Mouse (Mus musculus): ENCODE measurements around the gene G3bp2. TPM values are rescaled to one million over a fixed set of nuclear protein-coding genes. Genes with fewer than 3 reads are reported as not detected.
A peak's percentile ranks its signal among the peaks of the same experiment; 100 is the strongest.
"Not testable (repeated sequence)": the region's sequence is repeated elsewhere in the genome, so short reads cannot be mapped to it uniquely, and the experiment has no call there.

Gene G3bp2
- total RNA-seq (2021), result 10 to 100 TPM; 51.1 to 52.6 TPM
- long read RNA-seq, experiment 1, full-length matches to known transcripts, result 23 of 59 reads
- long read RNA-seq, experiment 1, partial matches to known transcripts, result 9 of 59 reads
- long read RNA-seq, experiment 1, other reads (novel, unspliced or antisense), result 27 of 59 reads
- long read RNA-seq, experiment 2, full-length matches to known transcripts, result 41 of 95 reads
- long read RNA-seq, experiment 2, partial matches to known transcripts, result 21 of 95 reads
- long read RNA-seq, experiment 2, other reads (novel, unspliced or antisense), result 33 of 95 reads

DNA sequence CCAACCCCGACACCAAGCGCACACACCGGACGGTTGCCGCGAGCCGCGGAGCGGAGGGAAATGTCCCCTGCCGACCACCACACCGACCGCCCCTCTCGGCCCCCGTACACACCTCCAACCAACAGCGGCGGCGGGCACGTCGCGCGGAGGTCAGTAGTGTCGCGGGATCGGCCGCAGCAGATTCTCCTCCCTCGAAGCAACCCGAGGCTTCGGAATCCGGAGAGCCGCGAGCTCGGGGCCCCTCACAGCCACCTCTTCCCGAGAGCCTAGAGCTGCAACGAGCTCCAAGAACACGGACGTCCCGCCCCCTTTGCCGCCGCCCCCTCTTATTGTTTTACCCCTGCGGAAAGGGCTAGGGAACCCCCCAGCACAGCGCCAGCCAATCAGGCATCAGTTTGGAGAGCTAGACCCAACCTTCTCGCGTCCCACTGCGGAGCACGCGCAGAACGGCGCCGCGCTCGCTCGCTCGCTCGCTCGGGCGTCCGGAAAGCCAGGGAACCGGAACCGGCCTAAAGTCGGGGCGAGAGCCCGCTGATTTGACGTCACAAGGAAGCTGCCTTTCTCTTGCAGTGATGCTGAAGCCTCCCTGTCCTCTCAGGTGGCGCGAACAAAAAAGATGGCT lies at the start of gene G3bp2:
Gene G3bp2, minus strand, starts transcription at position 303 of the 622 bp plus-strand sequence.
- intact Hi-C loops (cut with DNase I), result loop anchor here (5.0 kb wide), 2 partner anchors 34 to 41 kb away; partner anchors contain the start of gene Cdkl2
- DNase-seq, result peak; percentile 95 to 97

DNA sequence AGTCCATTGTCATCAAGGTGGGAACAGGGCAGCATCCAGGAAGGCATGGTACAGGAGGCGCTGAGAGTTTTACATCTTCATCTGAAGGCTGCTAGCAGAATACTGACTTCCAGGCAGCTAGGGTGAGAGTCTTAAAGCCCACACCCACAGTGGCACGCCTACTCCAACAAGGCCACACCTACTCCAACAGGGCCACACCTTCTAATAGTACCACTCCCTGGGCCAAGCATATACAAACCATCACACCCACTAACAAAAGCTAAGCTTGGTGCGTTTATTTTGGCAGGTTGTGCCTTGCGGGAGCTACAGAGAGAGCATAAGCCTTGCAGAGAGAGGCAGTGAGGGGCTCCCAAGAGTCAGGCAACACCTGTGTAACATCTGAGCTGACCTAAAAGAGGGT lies 49.5 kb upstream of the G3bp2 start:
- DNase-seq; intact Hi-C loops (cut with DNase I): not testable (repeated sequence)

DNA sequence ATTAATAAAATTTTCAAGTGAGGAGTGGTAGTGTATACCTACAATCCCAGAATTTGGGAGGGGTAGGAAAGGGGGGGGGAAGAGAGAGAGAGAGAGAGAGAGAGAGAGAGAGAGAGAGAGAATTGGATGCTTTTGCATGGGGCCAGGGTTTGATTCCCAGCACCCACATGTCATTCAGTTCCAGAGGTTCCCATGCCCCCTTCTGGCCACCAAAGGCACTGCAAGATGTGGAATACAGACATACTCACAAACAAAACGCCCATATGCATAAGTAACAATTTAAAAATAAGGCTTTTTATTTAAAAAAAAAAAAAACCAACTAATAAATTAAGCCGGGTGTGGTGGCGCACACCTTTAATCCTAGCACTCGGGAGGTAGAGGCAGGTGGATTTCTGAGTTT lies 48.6 kb upstream of the G3bp2 start:
- intact Hi-C loops (cut with DNase I), result no loop called here
- DNase-seq, result no peak

DNA sequence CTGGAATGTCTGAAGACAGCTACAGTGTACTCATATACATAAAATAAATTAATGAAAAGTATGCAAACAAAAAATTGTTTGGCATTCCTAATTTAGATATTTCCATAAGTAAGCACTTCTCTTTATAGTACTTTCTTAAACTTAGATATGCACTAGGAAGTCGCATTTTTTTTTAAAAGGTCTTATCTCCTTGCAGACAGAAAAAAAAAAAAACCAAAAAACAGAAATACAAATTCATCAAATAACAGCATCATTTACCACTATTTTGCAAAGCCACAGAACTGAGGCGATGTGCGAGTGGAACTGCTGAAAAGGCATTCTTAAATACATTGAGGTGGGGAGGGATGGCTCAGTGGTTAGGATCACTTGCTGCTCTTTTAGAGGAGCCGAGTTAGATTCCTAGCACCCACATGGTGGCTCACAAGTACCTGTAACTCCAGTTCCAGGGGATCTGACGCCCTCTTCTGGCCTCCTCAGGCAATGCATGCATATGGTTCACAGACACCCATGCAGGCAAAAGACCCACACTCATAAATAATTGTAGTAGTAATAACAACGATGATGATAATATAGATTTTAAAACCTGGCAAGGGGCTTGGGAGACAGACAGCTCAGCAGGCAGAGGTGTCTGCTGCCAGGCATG lies 46.6 kb upstream of the G3bp2 start:
- intact Hi-C loops (cut with DNase I), result no loop called here

DNA sequence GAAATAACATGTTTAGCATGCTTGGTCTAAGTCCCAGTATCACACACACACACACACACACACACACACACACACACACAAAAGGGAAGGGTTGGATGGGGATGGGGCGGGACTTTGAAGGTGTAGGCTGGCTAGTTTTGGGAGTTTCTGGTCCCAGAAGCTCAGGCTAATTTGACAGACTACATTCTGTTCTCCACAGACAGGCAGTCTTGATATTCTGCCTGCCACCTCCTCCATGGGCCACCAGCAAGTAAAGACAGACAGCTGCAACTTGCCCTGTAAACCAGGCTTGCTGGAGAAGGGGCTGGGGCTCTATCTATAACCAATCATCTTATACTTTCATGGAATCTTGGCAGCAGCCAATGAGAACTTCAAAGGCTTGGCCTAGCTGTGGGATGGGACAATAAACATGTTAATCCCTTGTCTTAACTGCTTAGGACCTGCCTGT lies 45.8 kb upstream of the G3bp2 start:
- intact Hi-C loops (cut with DNase I), result no loop called here
- DNase-seq, result no peak

More for the DNA sequence above, 46.6 kb upstream of the G3bp2 start:
- no peak for DNase-seq

DNA sequence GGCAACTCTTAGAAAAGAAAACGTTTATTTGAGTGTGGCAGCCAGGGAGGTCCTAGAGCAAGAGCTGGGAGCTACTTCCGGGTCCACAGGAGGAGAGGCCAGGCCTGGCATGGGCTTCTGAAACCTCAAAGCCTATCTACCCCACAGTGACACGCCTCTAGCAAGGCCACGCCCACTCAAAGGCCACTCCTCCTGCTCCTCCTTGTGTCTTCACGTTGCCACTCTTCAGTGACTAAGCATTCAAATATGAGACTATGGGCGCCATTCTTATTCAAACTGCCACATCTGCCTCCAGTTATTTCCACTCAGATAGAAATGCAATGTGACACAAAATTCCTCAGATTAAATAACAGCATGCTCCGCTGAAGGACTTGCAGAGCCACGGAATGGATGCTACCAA lies 45.1 kb upstream of the G3bp2 start:
- no peak for DNase-seq
- intact Hi-C loops (cut with DNase I), result no loop called here

DNA sequence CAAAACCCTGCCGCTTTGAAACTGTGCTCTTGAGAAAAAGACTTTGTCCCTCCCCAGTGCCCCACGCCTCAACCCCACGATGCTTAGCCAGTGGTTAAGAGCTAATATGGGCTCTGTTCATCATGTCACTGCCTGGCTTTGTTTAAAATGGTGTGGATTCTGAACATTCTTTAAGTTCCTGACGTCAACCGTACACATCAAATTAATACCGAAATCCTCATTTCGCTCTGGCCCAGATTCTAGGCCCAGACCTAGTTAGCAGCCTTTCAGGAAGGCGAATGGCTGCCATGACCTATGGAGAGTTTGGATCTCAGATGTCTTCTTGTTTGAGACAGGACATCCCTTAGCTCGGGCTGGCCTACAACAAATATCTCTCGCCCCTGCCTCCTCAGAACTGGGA lies 44.2 kb upstream of the G3bp2 start:
- intact Hi-C loops (cut with DNase I), result no loop called here
- DNase-seq, result no peak

DNA sequence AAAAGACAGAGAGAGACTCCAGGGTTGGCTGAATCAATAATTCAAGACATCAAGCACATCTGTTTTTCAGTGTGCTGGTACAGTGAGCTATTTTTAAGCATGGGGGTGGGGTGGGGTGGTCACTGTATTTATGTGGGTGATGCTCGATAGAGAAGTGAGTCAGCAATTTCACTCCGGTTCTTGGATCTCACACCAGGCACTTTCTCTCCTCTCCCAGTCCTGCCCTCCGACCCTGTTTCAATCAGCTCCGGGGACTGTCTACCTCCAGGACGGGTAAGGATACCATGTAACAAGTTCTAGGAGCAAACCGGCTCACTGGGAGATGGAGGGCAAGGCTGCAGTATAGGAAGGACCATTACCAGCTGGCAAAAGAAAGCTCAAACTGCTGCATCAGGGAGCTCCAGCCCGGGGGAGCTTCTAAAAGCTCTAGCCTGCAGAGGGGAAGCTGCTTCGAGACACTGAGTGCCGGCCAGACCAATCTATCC lies 43.7 kb upstream of the G3bp2 start:
- intact Hi-C loops (cut with DNase I), result no loop called here
- DNase-seq, result no peak

DNA sequence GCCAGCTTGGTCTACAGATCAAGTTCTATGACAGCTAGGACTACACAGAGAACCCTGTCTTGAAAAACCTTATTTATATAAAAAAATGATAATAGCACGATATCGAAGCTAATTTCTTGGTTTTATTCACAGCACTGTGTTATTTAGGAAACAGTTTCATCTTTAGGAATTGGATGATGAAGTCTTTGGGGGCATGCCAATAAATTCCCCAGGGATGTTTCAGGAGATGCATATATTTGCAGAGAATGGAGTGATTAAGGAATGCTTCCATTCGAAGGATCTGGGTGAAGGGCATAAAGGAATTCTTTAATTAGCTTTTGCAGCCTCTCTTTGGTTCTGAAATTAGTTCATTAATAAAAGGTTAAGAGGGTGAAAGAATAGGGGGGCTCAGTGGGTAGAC lies 41.9 kb upstream of the G3bp2 start:
- intact Hi-C loops (cut with DNase I), result no loop called here
- no peak for DNase-seq

DNA sequence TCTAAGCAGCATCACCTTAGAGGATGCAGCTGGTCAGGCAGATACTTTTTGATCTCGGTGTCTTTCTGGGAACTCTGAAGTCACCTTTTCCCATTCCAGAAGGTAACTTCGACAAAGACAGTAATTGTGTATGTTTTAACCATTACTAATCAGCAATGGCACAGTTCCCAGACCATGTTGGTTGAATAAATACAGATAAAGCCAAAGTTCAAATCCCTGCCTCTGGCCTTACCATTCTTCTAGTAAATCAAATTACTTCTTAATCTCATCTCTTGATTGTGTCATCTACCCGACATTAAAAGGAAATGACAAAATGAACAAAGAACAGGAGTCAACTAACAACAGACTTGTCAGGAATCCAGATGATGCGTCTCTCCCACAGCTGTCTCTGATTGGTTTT lies 38.1 kb upstream of the G3bp2 start:
- no peak for DNase-seq
- intact Hi-C loops (cut with DNase I), result no loop called here

DNA sequence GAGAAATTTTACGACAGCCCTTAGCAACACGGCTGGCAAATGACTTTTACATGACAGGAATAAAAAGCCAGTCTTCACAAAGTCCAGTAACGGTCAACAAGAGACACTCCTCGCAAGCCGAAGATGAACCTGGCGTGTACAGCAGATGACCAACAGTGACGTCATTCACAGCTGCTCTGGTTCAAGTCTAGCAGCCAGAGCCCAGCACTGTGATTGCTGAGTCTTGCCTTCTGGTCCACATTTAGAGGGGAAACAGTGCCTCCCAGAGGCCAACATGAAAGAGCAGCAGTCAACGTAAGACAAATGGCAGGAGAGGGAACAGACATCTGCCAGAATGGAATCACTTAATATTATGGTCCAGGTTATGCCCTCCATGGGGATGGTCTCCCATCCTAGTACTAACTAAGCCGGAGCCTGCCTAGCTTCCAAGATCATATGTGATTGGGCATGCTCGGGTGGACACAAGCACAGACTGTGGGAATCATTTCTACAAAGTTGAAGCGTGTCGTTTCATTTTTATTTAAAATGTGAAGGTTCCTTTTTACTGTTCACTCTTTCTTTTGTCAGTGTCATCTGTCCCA lies 34.4 kb upstream of the G3bp2 start:
- intact Hi-C loops (cut with DNase I), result loop anchor here (5.0 to 10.0 kb wide), 4 partner anchors 36 to 603 kb away; partner anchors contain the start of genes G3bp2, Parm1 and Rchy1
- peak; percentile 72 to 81 for DNase-seq

DNA sequence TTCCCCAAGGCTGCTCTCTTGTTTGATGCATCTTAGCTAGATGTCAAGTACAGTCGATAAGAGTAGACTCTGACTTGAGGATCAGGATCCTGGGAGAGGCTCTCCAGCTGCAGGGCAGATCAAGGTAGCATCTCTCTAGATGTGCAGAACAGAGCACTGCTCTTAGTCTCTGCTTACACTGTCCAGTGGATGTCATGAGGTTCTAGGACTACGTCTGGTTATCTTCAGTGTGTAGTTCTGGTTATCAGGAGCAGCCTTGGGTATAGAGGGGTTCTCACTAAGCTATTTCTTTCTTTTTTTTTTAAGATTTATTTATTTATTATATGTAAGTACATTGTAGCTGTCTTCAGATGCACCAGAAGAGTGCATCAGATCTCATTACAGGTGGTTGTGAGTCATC lies 31.4 kb upstream of the G3bp2 start:
- intact Hi-C loops (cut with DNase I), result loop anchor here (5.0 to 10.0 kb wide), 4 partner anchors 33 to 600 kb away; partner anchors contain the start of genes G3bp2, Parm1 and Rchy1

DNA sequence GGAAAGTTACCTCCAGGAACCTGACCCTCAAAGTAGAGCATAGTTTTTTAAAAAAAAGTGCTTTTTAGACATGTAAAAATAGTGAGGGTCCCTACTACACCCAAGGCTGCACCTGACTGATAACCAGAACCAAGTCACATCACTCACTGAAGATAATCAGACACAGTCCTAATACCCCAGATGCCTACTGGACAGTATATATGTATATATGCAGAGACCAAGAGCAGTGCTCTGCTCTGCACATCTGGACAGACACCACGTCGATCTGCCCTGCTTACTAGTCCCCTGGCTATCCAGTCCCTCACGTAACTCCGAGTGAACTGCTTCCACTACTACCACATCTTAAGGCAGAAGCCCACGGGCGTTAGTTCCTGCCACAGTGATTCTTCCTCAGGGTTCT lies 30.7 kb upstream of the G3bp2 start:
- DNase-seq, result no peak
- intact Hi-C loops (cut with DNase I), result loop anchor here (10.0 kb wide), 3 partner anchors 49 to 599 kb away; partner anchors contain the start of genes Parm1 and Rchy1

More for the DNA sequence above, 31.4 kb upstream of the G3bp2 start:
- DNase-seq, result no peak

DNA sequence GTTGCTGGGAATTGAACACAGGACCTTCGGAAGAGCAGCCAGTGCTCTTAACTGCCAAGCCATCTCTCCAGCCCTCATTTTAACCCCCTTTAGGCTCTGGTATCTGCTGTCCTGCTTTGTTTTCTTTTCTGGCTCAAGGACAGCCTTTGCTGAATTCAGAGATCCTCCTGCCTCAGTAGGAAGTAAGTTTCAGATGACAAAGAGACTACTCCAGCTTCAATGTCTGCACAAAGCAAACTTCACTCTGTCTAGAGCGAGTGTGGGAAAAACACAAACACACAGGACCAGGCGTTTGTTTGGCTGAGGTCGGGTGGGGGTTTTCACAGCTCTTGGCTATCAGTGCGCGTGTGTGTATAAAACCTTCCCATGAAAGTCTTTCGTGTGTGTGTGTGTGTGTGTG lies 30.0 kb upstream of the G3bp2 start:
- DNase-seq, result no peak
- intact Hi-C loops (cut with DNase I), result loop anchor here (10.0 kb wide), 3 partner anchors 49 to 599 kb away; partner anchors contain the start of genes Parm1 and Rchy1

DNA sequence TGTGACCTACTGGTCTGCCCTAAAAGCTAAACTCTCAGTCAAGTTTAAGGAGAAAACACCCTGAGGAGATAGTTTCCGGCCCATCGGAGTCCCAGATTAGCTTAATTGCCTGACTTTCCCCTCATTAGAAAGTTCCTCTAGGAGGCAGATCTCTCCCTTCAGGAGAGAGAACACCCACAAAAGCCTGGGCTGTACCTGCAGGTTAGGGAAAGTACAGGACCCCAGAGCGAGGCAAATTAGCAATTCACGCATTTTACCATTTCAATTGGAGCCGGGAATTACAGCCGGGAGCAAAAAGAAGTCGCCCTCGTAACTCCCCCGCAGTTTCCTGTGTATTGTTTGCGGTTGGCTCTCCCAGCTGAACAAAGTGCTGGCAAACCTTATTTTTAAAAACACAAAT lies 29.1 kb upstream of the G3bp2 start:
- intact Hi-C loops (cut with DNase I), result loop anchor here (10.0 kb wide), 3 partner anchors 48 to 598 kb away; partner anchors contain the start of genes Parm1 and Rchy1
- no peak for DNase-seq

DNA sequence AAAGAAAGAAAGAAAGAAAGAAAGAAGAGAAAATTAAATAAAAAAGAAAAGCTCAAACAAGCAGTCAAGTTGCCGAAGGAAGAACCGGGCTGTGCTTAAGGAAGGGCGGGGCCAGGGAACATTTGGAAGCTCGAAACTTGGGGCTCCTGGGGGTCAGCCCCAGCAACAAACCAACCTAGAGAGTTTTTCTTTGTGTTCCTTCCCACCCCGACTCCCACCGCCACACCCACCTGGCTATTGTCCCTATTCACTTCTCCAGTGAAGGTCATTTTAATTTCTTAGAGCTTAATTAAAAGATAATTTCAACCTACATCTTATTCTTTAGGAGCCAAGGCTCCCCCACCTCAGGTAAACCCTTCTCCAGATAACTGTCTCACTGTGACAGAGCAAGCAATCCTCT lies 28.7 kb upstream of the G3bp2 start:
- no peak for DNase-seq
- intact Hi-C loops (cut with DNase I), result loop anchor here (10.0 kb wide), 3 partner anchors 47 to 597 kb away; partner anchors contain the start of genes Parm1 and Rchy1

DNA sequence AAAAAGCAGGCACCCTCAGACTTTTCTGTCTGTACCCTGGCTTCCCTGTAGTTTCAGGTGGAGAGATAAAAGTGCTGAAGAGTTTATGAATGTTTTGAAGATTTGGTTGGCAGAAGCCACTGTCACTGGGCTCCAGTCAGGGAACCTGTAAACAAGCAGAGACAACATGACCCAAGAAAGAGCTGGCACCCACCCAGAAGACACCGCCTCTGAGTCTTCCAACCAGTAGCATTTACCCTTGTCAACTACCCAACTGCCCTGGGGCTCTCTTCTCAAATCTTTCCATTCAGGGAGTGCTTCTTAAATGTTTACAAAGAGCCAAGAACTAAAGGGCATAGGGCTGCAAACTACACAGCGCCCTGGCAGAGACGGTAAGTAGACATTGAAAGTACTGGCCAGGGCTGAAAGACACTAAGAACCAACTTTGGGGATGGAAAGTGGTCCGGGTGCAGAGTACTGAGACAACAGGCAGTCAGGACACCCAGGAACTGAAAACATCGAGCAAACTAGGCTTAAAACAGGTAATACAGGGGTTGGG lies 27.4 kb upstream of the G3bp2 start:
- intact Hi-C loops (cut with DNase I), result loop anchor here (10.0 kb wide), 3 partner anchors 46 to 596 kb away; partner anchors contain the start of genes Parm1 and Rchy1
- no peak for DNase-seq

DNA sequence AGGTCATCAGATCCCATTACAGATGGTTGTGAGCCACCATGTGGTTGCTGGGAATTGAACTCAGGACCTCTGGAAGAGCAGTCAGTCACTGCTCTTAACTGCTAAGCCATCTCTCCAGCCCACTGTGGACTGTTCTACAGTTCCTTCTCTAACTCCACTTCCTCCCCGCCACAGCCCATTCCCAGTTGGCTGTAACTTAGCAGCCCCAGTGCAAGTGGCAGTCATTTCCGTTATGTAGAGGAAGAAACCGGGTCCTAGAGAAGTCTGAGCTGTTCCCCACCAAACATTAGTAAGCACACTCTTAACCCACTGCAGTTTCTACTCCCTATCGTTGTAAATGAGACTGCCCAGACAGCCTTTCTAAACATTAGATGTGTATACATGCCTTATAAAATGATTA lies 23.8 kb upstream of the G3bp2 start:
- intact Hi-C loops (cut with DNase I), result no loop called here

DNA sequence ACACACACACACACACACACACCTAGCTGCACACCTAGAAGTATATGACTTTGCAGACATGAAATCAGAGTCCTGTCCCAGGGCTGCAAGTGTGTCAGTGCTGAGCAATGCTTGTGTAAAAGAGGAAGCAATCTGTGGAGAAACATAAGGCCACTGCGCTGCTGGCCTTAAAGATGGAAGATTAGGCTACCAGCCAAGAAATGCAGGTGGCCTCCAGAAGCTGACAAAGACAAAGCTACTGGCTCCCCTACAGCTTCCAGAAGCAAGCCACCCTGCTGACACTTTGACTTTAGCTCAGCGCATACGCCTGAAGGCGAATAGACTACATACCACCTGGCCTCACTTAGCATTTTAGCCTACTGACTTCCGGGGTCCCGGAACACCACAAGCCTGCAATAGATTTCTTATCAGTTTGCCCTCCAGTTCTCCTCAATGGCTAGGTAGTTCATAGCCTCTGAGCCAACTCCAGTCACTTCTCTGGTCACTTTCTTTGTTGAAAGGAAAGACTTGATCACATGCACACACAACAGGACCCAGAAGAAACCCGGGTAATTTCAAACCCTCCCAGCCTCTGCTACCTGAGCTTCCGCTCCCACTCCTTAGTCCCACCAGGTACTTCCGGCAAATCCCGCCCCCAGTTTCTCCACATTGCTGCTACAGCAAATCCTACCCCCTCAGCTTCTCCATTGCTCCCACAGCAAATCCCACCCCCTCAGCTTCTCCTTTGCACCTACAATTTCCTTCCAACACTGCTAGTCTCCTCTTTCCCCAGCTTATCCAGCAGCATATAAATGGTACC lies 23.0 kb upstream of the G3bp2 start:
- DNase-seq, result no peak

More for the DNA sequence above, 23.8 kb upstream of the G3bp2 start:
- no peak for DNase-seq

More for the DNA sequence above, 23.0 kb upstream of the G3bp2 start:
- intact Hi-C loops (cut with DNase I), result no loop called here
